Mouse (Mus musculus) intestine, postnatal 0 days (tissue): ENCODE data around the gene Mrpl14. TPM values are rescaled to one million over a fixed set of nuclear protein-coding genes. Genes with fewer than 3 reads are reported as not detected.

Experiments
- ATAC-seq: fragments of 200-750 bp; cut with Nextera tagmentation; 2 replicates; pipeline ENCODE4 v1.8.0; 2017; ENCODE audit warnings: mild to moderate bottlenecking, moderate TSS enrichment, moderate library complexity
- H3K27ac ChIP-seq: fragments of 300-500 bp; sonication (generic); 2 replicates; pipeline ENCODE4 v1.5.1; 2014; ENCODE audit warnings: mild to moderate bottlenecking, low read depth, low read length, moderate library complexity
- H3K27me3 ChIP-seq: fragments of 300-500 bp; sonication (generic); replicated peaks from 2 replicates; pipeline ENCODE4 v1.6.1; 2014; ENCODE audit warnings: low read length, mixed read lengths; ENCODE audit not compliant: control insufficient read depth, insufficient read depth
- H3K36me3 ChIP-seq: fragments of 300-500 bp; sonication (generic); 2 replicates; pipeline ENCODE4 v1.6.1; 2014; ENCODE audit warnings: mild to moderate bottlenecking, moderate library complexity; ENCODE audit not compliant: control insufficient read depth, insufficient read depth
- H3K4me1 ChIP-seq: fragments of 300-500 bp; sonication (generic); replicated peaks from 2 replicates; pipeline ENCODE4 v1.6.1; 2014; ENCODE audit warnings: antibody characterized with exemption, low read length, mixed read lengths; ENCODE audit not compliant: control insufficient read depth, insufficient read depth
- H3K4me2 ChIP-seq: fragments of 300-500 bp; sonication (generic); replicated peaks from 2 replicates; pipeline ENCODE4 v1.6.1; 2014; ENCODE audit warnings: low read depth, mild to moderate bottlenecking, moderate library complexity
- H3K4me3 ChIP-seq: fragments of 300-500 bp; sonication (generic); 2 replicates; pipeline ENCODE4 v1.5.1; 2014; ENCODE audit warnings: low read depth, low read length
- H3K9ac ChIP-seq: fragments of 300-500 bp; sonication (generic); 2 replicates; pipeline ENCODE4 v1.6.1; 2014; ENCODE audit warnings: mild to moderate bottlenecking, low read depth, low read length
- H3K9me3 ChIP-seq: fragments of 300-500 bp; sonication (generic); 2 replicates; pipeline ENCODE4 v1.6.1; 2016; ENCODE audit warnings: mixed run types; ENCODE audit not compliant: control insufficient read depth
- CTCF ChIP-seq: sonication (generic); IDR thresholded peaks from 2 replicates; pipeline ENCODE4 v1.5.1; 2016; ENCODE audit warnings: low read depth, mild to moderate bottlenecking, control low read depth, antibody characterized with exemption, moderate library complexity
- WGBS: fragments of 180-500 bp; shearing (Covaris S2); extraction: QIAGEN DNeasy Blood & Tissue Kit; methylation state at CpG from one replicate; pipeline ENCODE4 v1.1.7; 2014; 5-methylcytosine and 5-hydroxymethylcytosine counted together
- polyA plus RNA-seq: library from polyadenylated mRNA; unstranded; fragments of >200 nt; fragmentation: Nextera tagmentation; extraction: Ambion mirVana; gene quantifications from 2 replicates; pipeline ENCODE4 v1.2.1, GENCODE M21; 2015

The Mrpl14 gene
- polyA plus RNA-seq, 1 experiment from 2014 or later = 127 TPM

DNA sequence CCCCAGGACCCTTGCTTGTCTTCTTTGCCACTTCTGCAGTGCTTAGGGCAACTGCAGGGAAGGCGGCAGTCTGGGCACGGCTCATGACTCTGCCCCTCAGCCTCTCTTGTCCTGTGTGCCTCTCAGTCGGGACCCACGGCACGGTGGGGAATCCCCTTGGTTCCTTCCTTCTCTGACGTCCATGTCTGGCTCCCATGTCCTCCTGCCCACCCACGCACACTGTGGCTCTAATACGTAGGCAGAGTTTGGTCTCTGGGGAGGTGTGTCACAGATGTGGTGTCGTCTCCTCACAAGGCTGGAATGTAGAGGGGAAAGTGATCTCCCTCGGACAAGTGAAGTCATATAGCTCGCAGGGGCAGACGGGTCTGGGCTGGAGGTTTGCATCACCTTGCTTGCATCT lies 60.6 kb downstream of the Mrpl14 start:
- H3K36me3 ChIP-seq = no peaks in the 10 kb centered on the region
- no peaks in the 10 kb centered on the region for H3K4me1 ChIP-seq
- no peak for TF ChIP-seq CTCF
- no peaks in the 10 kb centered on the region for H3K27me3 ChIP-seq
- H3K9ac ChIP-seq = no peak overlapping the region
- no peak overlapping the region for H3K27ac ChIP-seq
- no peaks in the 10 kb centered on the region for H3K9me3 ChIP-seq
- no peak for ATAC-seq
- H3K4me3 ChIP-seq = no peak overlapping the region
- no peak overlapping the region for H3K4me2 ChIP-seq
- 61% methylated on average over 12 of the region's 12 CpGs for WGBS

DNA sequence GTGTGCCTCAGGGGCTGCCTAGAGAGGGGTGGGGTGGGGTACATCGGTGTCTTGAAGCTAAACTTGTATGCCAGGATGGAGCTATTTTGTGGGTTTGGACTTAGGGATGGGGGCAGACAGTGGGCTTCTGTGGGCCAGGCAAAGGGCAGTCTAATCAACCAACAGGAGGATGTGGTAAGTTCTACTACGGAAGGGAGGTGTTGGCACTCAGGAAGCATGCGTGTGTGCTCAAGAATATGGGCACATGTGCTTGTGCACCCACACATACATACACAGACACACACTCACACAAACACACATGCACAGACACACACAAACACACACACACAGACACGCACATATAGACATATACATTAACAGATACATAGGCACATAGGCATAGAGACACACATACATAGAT lies 61.2 kb downstream of the Mrpl14 start:
- H3K9ac ChIP-seq = no peak overlapping the region
- no peak overlapping the region for H3K27ac ChIP-seq
- ATAC-seq = no peak
- no peak overlapping the region for H3K4me3 ChIP-seq
- 88% methylated on average over 4 of the region's 4 CpGs for WGBS
- H3K9me3 ChIP-seq = no peaks in the 10 kb centered on the region
- H3K4me1 ChIP-seq = no peaks in the 10 kb centered on the region; the same call in 1 of the 2 replicates
- no peak for TF ChIP-seq CTCF
- H3K36me3 ChIP-seq = no peaks in the 10 kb centered on the region
- H3K27me3 ChIP-seq = no peaks in the 10 kb centered on the region
- H3K4me2 ChIP-seq = no peak overlapping the region

Other genes starting within 250 kb of the Mrpl14 start
- 0.22 and 0.25 TPM in 2 replicates for gene Spats1, start 210.9 kb upstream of the Mrpl14 start, polyA plus RNA-seq
- gene Aars2, start 179.5 kb upstream of the Mrpl14 start, polyA plus RNA-seq = 3.6 and 4.0 TPM in 2 replicates
- not detected in 2 replicates for gene Tcte1, start 162.9 kb upstream of the Mrpl14 start, polyA plus RNA-seq
- 0.68 TPM in 2 replicates for gene Tmem151b, start 136.6 kb upstream of the Mrpl14 start, polyA plus RNA-seq
- gene Nfkbie, start 130.6 kb upstream of the Mrpl14 start, polyA plus RNA-seq = 3.8 and 4.0 TPM in 2 replicates
- 77.7 and 79.5 TPM in 2 replicates for gene Slc35b2, start 122.4 kb upstream of the Mrpl14 start, polyA plus RNA-seq
- gene Hsp90ab1, start 113.1 kb upstream of the Mrpl14 start, polyA plus RNA-seq = 483 and 505 TPM in 2 replicates
- gene Slc29a1, start 86.7 kb upstream of the Mrpl14 start, polyA plus RNA-seq = 37.8 and 38.4 TPM in 2 replicates
- gene Mymx, start 84.2 kb upstream of the Mrpl14 start, polyA plus RNA-seq = 0.34 and 0.38 TPM in 2 replicates
- not detected in 2 replicates for gene Capn11, start 27.0 kb upstream of the Mrpl14 start, polyA plus RNA-seq
- 22.6 and 24.7 TPM in 2 replicates for gene Tmem63b, start 583 bp downstream of the Mrpl14 start, polyA plus RNA-seq
- gene 1600014C23Rik, start 47.5 kb downstream of the Mrpl14 start, polyA plus RNA-seq = not detected in 2 replicates